Mouse (Mus musculus): ENCODE results near the gene Lrp8. TPM values are rescaled to one million over a fixed set of nuclear protein-coding genes. Genes with fewer than 3 reads are reported as not detected.

Lrp8 gene
- total and polyA plus RNA-seq, 3 experiments, result 0.68 to 1.1 (median 1.0) TPM

- Histone ChIP-seq H3K9ac (ENCODE audit: low read depth, low read length) (no peak overlapping the region), H3K27ac (no peak overlapping the region), H3K4me3 (no peak overlapping the region), H3K79me2 (replicated peaks; ENCODE audit: control insufficient read depth, insufficient read depth, low read length) (no peaks in the 10 kb centered on the region), H3K36me3 (ENCODE audit: control insufficient read depth, insufficient read depth, low read length) (no peaks in the 10 kb centered on the region), H3K27me3 (ENCODE audit: control insufficient read depth, insufficient read depth, low read length) (no peaks in the 10 kb centered on the region), H3K4me1 (ENCODE audit: control insufficient read depth, insufficient read depth, low read length) (no peaks in the 10 kb centered on the region)
- WGBS, result 80% methylated on average over 5 of the region's 5 CpGs
- no peak for DNase-seq
- intact Hi-C loops (cut with DNase I), result no loop called here
- TF ChIP-seq POLR2A (IDR thresholded peaks at IDR 0.05; ENCODE audit: insufficient read depth, low read depth, low read length), result no peak
- no peak for TF ChIP-seq CTCF (IDR thresholded peaks at IDR 0.05)
Observed at GRCm38 (mm10) chr4:107899211-107899927, 97.3 kb downstream of the Lrp8 start.

- Histone ChIP-seq H3K27me3 (ENCODE audit: control insufficient read depth, insufficient read depth, low read length) (no peaks in the 10 kb centered on the region), H3K36me3 (ENCODE audit: control insufficient read depth, insufficient read depth, low read length) (no peaks in the 10 kb centered on the region), H3K9ac (ENCODE audit: low read depth, low read length) (no peak overlapping the region), H3K79me2 (replicated peaks; ENCODE audit: control insufficient read depth, insufficient read depth, low read length) (no peaks in the 10 kb centered on the region), H3K27ac (no peak overlapping the region), H3K4me3 (no peak overlapping the region), H3K4me1 (ENCODE audit: control insufficient read depth, insufficient read depth, low read length) (no peaks in the 10 kb centered on the region)
- WGBS, result 91% methylated on average over 3 of the region's 3 CpGs
- DNase-seq, result no peak
- intact Hi-C loops (cut with DNase I), result no loop called here
- no peak for TF ChIP-seq POLR2A (IDR thresholded peaks at IDR 0.05; ENCODE audit: insufficient read depth, low read depth, low read length)
- no peak for TF ChIP-seq CTCF (IDR thresholded peaks at IDR 0.05)
- no peak for TF ChIP-seq EP300 (IDR thresholded peaks at IDR 0.05; ENCODE audit: insufficient read depth, low read depth, low read length)
Observed at GRCm38 (mm10) chr4:107900206-107900605, 98.1 kb downstream of the Lrp8 start.

- TF ChIP-seq CTCF (IDR thresholded peaks at IDR 0.05) (no peak), EP300 (IDR thresholded peaks at IDR 0.05; ENCODE audit: insufficient read depth, low read depth, low read length) (no peak), POLR2A (IDR thresholded peaks at IDR 0.05; ENCODE audit: insufficient read depth, low read depth, low read length) (no peak)
- 76% methylated on average over 10 of the region's 10 CpGs for WGBS
Observed at GRCm38 (mm10) chr4:107904252-107904651, 102.2 kb downstream of the Lrp8 start.

GRCm38 (mm10) chr4:107906561-107906960 is 104.5 kb downstream of the Lrp8 start:
- no peaks in the 10 kb centered on the region for H3K36me3 ChIP-seq (ENCODE audit: control insufficient read depth, insufficient read depth, low read length)
- intact Hi-C loops (cut with DNase I), result no loop called here
- H3K27ac ChIP-seq, result no peak overlapping the region
- DNase-seq, result no peak
- no peak overlapping the region for H3K9ac ChIP-seq (ENCODE audit: low read depth, low read length)
- TF ChIP-seq POLR2A (IDR thresholded peaks at IDR 0.05; ENCODE audit: insufficient read depth, low read depth, low read length) (no peak), CTCF (IDR thresholded peaks at IDR 0.05) (no peak), EP300 (IDR thresholded peaks at IDR 0.05; ENCODE audit: insufficient read depth, low read depth, low read length) (no peak)
- H3K4me3 ChIP-seq, result no peak overlapping the region
- no peaks in the 10 kb centered on the region for H3K79me2 ChIP-seq (replicated peaks; ENCODE audit: control insufficient read depth, insufficient read depth, low read length)
- no peaks in the 10 kb centered on the region for H3K27me3 ChIP-seq (ENCODE audit: control insufficient read depth, insufficient read depth, low read length)
- WGBS, result 87% methylated on average over 9 of the region's 9 CpGs
- no peaks in the 10 kb centered on the region for H3K4me1 ChIP-seq (ENCODE audit: control insufficient read depth, insufficient read depth, low read length)

More at GRCm38 (mm10) chr4:107904252-107904651, 102.2 kb downstream of the Lrp8 start:
- no peak overlapping the region for H3K9ac ChIP-seq (ENCODE audit: low read depth, low read length)
- no peaks in the 10 kb centered on the region for H3K79me2 ChIP-seq (replicated peaks; ENCODE audit: control insufficient read depth, insufficient read depth, low read length)
- no peaks in the 10 kb centered on the region for H3K27me3 ChIP-seq (ENCODE audit: control insufficient read depth, insufficient read depth, low read length)
- no peaks in the 10 kb centered on the region for H3K36me3 ChIP-seq (ENCODE audit: control insufficient read depth, insufficient read depth, low read length)
- no peak overlapping the region for H3K4me3 ChIP-seq
- intact Hi-C loops (cut with DNase I), result no loop called here
- H3K4me1 ChIP-seq (ENCODE audit: control insufficient read depth, insufficient read depth, low read length), result no peaks in the 10 kb centered on the region
- no peak for DNase-seq
- H3K27ac ChIP-seq, result no peak overlapping the region

GRCm38 (mm10) chr4:107910020-107910419 is 108.0 kb downstream of the Lrp8 start:
- TF ChIP-seq POLR2A (IDR thresholded peaks at IDR 0.05; ENCODE audit: insufficient read depth, low read depth, low read length) (no peak), CTCF (IDR thresholded peaks at IDR 0.05) (no peak), EP300 (IDR thresholded peaks at IDR 0.05; ENCODE audit: insufficient read depth, low read depth, low read length) (no peak)
- Histone ChIP-seq H3K4me1 (ENCODE audit: control insufficient read depth, insufficient read depth, low read length) (no peaks in the 10 kb centered on the region), H3K9ac (ENCODE audit: low read depth, low read length) (no peak overlapping the region), H3K36me3 (ENCODE audit: control insufficient read depth, insufficient read depth, low read length) (0 out of 2 replicates have a peak, but pooled peaks cover 3% of the 10 kb centered on the region), H3K4me3 (no peak overlapping the region), H3K79me2 (replicated peaks; ENCODE audit: control insufficient read depth, insufficient read depth, low read length) (no peaks in the 10 kb centered on the region), H3K27ac (no peak overlapping the region), H3K27me3 (ENCODE audit: control insufficient read depth, insufficient read depth, low read length) (no peaks in the 10 kb centered on the region)
- intact Hi-C loops (cut with DNase I), result no loop called here
- no peak for DNase-seq
- WGBS, result 88% methylated on average over 4 of the region's 4 CpGs

GRCm38 (mm10) chr4:107920336-107920735 is 118.3 kb downstream of the Lrp8 start:
- Histone ChIP-seq H3K9ac (ENCODE audit: low read depth, low read length) (no peak overlapping the region), H3K36me3 (ENCODE audit: control insufficient read depth, insufficient read depth, low read length) (peaks cover 14% of the 10 kb centered on the region), H3K79me2 (replicated peaks; ENCODE audit: control insufficient read depth, insufficient read depth, low read length) (peaks cover 2% of the 10 kb centered on the region), H3K4me3 (no peak overlapping the region), H3K27ac (no peak overlapping the region), H3K27me3 (ENCODE audit: control insufficient read depth, insufficient read depth, low read length) (no peaks in the 10 kb centered on the region), H3K4me1 (ENCODE audit: control insufficient read depth, insufficient read depth, low read length) (peaks cover 17% of the 10 kb centered on the region)
- DNase-seq, result no peak
- intact Hi-C loops (cut with DNase I), result no loop called here
- TF ChIP-seq POLR2A (IDR thresholded peaks at IDR 0.05; ENCODE audit: insufficient read depth, low read depth, low read length), result no peak
- no peak for TF ChIP-seq CTCF (IDR thresholded peaks at IDR 0.05)
- no peak for TF ChIP-seq EP300 (IDR thresholded peaks at IDR 0.05; ENCODE audit: insufficient read depth, low read depth, low read length)
- whole genome bisulfite sequencing, result 43% methylated on average over 2 of the region's 2 CpGs
